Mouse (Mus musculus) c-Kit-positive CD71-negative TER-119-negative erythroid progenitor cells, embryonic 14.5 days (primary cell): ENCODE results near the gene Nkiras2.
"Not testable (repeated sequence)": the region's sequence is repeated elsewhere in the genome, so short reads cannot be mapped to it uniquely, and the experiment has no call there.

ENCODE experiments used
- DNase-seq: peaks from one replicate; pipeline ENCODE4 v3.0.0-alpha.2; 2013; ENCODE audit warnings: low read depth

The Nkiras2 gene

DNA sequence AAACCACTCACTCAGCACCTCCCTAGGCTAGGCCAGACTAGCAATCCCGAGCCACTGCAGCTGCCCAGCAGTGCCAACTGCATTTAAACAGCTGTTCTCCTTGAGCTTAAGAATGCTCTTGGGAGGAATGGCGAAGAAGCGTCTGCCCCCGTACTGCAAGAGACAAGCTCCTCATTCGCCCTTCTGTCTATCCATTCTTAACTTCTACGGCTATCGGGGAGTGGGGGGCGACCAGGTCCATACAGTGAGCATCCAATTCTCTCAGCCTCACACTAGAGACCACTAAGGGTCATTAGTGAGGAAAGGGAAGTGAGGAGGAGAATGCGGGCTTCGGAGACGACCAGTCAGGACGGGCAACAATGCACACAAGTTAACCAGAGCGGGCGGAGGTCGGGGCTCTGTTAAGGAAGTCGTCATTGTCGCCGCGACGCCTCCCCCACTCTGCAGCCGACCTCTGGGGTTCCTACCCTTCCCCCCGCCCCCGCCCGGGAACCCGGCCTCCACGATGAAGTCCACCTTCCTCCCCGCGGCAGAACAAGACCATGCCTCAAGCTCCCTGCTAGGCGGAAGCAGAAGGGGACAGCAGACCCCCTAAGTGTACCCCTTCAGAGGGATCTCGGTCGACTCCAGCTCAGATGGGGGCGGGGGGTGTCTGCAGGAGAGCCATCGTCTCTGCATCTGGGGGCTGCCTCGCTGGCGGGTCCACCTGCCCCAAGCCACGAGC is at the start of gene Nkiras2:
Gene Nkiras2, plus strand, starts transcription at position 484 of the 724 bp plus-strand sequence.
- peak; percentile 80 for DNase-seq

DNA sequence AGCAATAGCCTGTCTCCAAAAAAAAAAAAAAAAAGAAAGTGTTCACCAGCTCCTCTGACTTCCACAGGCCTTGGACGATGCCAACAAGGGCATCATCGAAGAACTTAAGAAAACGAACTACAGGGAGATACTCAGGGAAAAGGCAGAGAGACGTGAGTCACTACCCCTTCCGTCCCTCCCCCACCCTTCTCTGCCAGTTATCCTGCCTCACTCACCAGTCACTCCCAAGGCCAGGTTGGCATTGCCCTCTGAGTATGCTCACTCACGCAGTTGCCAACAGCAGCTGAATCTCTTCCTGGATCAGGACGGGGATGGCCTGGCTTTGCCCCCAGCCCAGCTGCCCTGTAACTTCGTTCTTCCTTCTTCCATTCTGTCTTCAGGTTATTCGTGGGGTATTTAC is 49.3 kb upstream of the Nkiras2 start:
- DNase-seq: no peak

DNA sequence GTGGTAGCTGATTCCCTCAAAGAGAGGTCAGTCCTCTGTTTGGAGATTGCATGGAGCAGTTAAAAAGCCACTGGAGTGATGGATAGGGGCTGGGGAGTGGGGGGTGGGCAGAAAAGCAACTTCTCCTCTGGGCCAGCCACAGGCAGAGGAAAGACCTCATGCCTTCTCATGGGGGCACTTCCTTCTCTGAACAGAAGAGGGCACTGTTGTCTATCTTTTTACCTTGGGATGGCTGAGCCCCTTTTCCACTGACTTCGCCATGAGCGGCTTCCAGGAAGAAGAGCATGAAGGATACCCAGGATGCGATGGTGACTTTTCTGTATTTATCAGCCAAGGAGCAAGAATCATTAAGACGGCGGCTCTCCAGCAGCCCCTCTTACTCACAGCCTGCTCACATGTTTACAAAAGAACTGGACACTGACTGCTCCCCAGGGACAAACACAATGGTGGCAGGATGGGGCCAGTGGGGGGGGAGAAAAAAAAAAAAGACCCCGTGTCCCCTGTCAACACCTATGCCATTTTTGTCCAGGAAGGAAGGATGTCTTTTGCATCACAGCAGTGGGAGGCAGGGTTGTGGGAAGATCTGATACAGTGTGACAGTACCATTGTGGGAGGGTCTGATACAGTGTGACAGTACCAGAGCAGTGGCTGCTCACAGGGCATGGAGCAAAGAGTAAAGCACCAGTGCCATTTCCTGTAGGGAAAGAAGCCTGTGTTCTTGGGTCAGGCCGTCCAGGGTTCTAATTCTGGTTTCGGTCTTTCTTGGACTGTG is 48.4 kb upstream of the Nkiras2 start:
- DNase-seq: peak; percentile 66

DNA sequence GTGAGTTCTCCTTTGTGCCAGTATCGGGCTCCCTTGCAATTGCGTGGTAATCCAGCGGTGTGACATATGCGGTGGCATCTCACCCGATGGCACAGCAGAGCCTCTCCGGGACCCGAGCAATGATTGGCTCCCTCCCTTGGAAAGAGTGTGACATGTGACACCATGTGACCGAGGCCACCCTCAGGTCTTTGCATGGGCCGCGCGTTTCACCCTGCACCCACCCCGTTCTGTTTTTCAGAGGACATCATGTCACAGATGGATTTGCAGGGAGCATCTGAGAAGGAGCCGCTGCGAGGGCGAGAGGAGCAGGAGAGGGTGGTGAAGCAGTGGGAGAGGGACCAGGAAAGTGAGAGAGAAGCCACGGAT is 47.9 kb upstream of the Nkiras2 start:
- no peak for DNase-seq

DNA sequence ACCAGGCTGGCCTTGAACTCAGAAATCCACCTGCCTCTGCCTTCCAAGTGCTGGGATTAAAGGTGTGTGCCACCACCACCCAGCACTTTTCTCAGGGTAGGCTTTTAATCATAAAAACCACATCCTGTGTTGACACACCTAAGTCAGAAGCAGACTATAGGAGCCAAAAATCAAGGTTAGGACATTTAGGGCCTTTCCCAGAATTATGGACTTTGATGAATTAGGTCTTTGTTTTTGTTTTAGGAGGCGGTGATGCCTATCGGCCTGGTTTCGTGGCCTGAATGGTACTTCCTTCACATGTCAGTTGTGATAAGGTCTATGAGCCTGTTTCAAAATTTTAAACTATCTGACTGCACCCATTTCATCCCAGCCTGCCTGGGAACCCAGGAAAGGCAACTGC is 44.9 kb upstream of the Nkiras2 start:
- no peak for DNase-seq

DNA sequence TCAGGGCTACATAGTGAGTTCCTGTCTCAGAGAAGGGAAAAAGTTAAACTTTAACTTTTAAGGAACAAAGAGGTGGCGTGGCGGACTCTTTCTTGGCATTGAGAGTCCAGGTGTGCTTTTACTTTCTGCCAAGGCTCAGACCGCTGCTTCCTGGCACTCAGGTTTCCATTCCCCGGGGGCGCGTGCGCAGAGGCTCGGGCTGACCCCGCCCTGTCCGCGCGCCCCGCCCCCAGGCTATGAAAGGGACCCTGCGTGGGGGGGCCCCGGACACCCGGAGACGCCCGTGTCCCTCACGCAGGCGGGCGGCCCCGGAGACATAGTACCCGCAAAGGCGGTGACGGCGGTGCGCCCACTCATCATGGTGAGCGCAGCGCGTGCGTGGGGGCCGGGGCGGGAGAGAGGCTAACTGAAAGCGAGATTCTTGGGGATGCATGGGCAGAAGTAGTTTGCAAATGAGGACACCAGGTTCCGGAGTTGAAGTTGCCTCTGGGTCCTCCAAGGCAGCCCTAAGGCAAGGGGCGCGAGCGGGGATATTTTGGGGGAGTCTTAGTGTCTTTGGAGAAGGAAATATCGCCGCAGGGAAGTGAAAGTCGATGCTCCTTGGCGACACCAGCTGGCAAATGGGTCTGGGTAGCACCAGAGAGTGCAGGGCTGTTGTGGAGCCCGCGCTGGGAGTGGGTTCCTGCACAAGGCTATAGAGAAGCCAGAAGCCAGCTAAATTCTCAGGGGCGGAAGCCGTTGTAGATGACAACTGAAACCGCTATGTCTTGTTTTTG is 44.1 kb upstream of the Nkiras2 start, which contains the start of gene Cnp:
Gene Cnp, plus strand, starts transcription at position 197 of the 776 bp plus-strand sequence.
- DNase-seq: peak; percentile 49

DNA sequence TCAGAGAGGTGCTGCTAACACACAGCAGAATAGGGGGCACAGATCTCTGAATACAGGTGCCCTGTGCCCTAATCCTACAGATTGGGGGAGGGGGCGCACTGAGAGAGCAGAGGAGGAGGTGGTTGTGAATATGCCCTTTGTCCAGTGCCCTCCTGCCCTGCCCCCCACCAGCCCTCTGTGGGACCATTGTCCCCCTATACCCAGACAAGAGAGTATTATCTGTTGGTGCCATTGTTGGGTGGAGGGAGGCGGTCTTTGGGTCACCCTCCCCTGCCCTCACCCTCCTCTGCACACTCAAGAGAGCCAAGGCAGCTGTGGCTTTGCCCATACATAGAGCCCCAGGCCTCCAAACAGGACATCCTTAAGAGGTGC is 43.6 kb upstream of the Nkiras2 start:
- no peak for DNase-seq

DNA sequence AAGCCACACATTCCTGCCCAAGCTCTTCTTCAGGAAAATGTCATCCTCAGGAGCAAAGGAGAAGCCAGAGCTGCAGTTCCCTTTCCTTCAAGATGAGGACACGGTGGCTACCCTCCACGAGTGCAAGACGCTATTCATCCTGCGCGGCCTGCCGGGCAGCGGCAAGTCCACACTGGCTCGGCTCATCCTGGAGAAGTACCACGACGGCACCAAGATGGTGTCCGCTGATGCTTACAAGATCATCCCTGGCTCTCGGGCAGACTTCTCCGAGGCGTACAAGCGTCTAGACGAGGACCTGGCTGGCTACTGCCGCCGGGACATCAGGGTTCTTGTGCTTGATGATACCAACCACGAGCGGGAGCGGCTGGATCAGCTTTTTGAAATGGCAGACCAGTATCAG is 42.8 kb upstream of the Nkiras2 start:
- no peak for DNase-seq

DNA sequence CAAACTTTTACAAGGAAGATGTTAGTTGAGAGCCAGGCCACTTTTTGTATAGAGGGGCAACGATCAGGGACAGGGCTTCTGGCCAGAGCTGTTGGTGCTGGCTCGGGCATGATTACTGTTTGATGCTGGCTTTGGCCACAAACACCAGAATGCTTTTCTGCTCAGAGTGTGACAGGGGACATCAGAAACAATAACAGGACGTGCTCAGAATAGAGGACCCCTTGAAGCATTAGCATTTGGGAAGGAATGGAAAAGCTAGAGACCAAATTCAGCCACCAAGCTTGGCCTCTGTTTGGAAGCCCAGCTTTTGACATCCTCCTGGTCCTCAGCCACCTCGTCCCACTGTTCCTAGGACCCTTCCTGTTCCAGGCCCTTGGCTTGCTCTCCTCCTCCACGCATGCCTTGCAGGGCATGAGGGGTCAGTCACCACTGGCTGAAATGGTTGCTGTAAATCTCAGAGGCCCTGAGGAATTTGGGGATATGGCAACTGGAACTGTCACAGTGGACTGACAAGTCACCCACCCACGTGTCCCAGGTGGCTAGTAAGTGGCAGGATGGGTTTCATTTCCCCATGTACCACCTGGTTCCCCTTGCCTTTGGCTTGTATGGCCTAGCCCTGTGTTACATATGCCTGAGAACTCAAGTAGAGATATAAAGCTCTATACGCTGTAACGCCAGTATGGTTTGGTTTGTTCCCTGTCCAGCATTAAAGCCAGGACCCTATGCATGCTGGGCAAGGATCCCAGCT is 41.0 kb upstream of the Nkiras2 start:
- DNase-seq: no peak

DNA sequence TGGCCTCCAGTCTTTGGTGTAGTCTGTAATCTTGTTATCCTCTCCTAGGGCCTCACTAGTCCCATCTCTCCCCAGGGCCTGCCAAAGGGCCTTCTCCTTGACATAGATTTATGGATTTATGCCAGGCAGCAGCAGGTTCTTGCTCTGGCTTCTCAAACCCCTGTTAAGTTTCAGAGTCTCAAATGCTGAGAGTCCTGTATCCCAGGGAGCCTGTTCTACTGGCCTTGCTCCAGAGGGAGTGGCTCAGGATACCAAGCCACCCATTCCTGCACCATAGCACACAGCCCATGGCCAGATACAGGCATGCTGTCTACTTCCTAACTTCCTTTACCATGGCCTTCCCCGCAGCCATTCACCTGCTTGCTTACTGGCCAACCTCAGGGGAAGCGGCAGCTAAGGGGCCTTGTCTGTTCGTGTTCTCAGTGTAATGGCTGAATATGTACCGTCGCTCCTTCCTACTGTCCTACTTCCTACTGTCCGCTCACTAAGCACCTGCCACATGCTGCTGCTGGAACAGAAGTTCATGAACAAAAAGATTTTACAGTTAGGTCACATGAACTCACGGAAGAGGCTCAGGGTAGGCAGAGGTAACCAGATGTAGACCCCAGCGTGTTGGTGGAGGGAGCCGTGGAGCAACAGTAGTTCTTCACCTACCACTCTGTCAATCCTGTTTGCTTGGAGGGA is 39.8 kb upstream of the Nkiras2 start:
- DNase-seq: no peak

DNA sequence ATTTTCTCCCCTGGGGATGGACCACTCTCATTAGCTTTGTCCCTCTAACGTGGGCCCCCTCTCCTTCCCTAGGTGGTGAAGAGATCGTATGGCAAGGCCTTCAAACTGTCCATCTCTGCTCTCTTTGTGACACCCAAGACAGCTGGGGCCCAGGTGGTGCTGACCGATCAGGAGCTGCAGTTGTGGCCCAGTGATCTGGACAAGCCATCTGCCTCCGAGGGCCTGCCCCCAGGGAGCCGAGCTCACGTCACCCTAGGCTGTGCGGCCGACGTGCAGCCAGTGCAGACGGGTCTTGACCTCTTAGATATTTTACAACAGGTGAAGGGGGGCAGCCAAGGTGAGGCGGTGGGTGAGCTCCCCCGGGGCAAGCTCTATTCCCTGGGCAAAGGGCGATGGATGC is 38.8 kb upstream of the Nkiras2 start:
- no peak for DNase-seq

DNA sequence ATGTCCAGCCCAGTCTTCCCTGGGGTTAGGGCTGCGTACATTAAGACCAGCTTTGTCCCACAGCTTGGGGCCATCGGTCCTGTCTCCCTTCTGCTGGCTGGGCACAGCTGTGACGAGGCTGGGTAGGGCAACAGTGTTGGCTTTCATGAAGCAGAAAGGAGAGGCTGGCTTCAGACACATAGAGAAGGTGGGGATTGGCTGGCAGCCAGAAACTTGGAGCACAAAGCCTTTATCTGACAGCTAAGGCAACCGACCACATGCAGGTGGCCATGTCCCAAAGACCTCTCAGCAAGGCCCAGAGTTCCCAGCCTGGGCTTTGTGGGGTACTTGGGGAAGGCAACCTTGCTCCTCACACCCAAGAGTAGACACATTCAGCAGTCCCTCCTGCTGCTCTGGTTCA is 37.3 kb upstream of the Nkiras2 start:
- DNase-seq: no peak

DNA sequence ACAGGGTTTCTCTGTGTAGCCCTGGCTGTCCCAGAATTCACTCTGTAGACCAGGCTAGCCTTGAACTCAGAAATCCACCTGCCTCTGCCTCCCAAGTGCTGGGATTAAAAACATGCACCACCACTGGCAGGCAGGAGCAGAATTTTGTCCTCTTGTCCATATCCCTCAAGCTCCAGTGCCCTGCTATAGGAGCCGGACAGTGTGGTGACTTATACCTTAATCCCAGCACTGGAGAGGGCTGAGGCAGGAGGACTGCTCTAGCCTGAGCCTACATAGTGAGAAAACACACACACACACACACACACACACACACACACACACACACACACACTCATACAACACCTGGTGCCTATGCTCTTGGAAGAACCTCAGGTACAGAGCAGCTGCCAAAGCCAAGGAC is 36.6 kb upstream of the Nkiras2 start:
- not testable (repeated sequence) for DNase-seq

DNA sequence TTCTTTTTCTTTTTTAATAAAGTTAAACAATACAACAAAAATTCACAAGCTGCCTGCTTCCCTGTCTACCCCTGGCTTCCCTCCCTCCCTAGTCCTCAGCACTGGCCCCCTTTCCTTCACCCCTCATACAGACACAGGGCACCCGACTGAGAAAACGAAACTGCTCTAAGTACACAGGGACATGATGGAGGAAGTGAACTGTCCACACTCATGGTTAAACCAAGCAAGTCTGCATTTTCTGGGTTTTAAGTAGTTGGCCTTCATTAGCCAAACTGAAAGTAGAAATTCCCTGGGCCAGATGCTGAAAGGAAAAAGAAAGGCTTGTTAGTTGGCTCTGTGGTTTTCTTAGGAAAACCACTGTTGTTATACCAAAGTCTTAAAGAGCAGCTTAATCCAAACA is 36.2 kb upstream of the Nkiras2 start:
- DNase-seq: no peak

DNA sequence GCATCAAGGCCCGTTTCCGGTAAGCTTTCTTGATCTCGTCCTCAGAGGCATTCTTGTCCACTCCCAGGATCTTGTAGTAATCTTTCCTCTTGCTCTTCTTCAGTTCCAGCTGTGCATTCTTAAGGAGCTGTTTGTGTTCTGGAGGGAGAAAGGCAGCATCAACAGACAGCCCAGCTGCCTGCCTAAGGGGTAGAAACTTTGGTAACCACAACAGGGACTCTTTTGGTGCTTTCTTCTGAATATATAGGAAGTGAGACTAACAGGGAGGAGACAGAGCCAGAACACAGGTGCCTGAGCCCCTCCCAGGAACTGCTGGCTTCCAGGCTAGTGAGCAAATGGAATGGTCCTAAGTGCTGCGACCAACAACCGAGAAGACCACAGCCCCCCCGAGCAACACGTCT is 34.5 kb upstream of the Nkiras2 start:
- no peak for DNase-seq

DNA sequence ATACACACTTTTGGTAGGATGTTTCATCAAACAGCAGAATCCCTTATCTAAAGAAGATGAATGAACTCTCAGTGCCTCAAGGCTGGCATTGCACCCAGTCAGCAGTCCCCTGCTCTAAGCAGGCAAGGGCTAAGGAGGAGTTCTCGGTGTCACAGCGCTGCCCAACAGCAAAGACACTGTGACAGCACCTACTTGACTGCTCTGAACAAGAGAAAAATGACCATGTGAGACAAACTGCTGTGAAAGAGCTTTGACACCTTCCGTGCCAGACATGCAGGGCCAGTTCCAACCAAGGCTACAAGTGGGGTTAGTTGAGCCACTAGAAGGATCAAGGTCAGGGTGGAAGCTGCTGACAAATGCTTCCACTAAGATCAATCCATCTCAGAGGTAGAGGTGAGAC is 33.9 kb upstream of the Nkiras2 start:
- DNase-seq: no peak

DNA sequence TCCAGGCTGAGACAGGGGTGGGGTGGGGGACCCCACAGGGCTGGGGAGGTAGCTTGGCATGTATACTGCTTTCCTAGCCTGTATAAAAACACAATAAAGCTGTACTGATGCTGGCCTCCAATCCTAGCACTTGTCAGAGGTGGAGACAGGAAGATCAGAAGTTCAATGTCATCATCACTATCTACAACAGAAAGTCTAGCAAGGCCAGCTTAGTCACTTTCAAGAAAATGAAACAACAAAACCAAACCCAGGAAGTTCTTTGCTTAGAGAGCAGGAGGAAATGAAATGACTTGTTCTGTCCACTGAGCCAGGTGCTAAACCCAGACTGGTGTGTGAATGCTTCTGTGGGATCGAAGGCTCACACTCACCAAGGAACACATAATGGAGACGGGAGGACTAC is 30.6 kb upstream of the Nkiras2 start:
- DNase-seq: no peak

DNA sequence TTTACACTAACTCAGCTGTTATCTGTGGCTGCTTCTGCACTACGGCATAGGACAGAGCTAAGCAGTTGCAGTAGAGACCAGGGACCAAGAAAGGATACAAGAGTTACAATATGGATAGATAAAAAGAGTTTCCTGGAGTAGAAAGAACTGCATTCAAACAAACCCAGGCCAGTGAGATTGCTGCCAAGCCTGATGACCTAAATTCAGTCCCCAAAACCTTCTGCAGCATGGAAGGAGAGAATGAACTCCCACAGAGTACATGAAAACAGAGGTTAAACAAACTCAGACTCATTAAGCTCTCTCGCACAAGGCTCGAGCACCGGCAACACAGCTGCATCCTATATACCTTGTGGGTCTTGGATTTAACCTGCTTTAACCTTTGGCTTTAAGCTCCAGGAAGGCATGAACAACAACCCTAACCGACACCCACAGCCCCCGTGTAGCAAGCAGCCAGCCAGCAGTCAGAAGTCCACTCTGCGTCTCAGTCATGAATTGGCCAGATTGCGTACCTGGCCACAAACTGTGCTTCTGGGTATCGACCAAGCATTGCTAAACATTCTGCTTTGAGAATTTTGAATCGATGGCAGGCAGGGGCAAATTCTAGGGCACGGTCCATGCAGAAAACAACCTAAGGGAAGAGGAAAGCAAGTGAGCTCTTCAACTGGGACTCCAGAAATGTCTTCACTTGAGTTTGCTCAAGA is 26.5 kb upstream of the Nkiras2 start:
- DNase-seq: no peak

DNA sequence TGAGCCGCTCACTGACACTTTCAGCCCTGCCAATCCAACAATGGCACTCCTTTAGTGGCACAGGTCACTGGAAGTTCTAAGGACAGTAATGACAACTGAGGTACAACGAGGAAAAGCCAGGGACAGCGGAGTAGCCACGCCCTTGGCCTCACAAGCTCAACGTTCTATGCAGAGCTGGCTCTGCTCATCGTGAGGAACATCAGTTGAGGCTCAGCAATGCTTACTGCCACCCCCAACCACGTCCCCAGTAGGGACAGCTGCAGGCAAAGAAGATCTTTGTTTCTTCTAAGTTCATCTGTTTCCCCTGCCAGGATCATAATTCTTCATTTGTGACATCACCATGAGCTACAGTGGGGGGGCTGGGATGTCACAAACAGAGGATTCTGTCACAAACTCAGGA is 24.4 kb upstream of the Nkiras2 start:
- DNase-seq: no peak

DNA sequence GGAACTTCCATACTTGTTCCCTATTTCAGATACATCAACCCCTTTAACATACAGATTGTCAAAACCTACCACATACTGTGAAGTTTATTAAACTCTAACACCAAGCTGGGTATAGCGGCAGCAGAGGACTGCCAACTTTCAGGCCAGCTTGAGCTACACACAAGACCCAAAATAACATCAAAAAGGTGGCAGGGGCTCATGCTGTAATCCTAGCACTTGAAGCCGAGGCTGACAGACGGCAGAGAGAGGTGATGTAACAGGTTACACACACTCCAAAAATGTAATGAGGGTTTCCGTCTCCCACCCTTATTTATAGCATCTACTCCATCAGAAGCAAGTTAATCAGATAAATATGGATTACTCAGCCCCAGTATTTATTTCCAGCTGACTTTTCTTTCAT is 23.5 kb upstream of the Nkiras2 start:
- no peak for DNase-seq

DNA sequence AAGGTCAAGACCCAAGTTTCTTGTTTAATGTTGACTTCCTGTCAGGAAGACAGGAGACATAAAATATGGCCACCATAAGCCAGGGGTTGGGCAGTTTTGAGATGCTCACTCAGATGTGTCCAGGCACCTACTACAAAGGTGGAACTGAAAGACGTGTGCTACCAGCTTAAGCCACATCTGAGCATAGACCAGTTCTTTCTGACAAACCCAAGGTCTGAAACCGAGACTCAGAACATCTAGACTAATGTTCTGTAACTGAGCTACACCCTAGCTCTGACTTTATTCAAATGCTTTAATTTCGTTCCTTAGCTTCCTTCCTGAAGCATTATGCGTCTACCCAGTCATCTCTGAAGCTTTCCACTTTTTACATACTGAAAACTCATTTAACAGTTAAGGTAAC is 21.0 kb upstream of the Nkiras2 start:
- DNase-seq: no peak
